Mouse (Mus musculus): Measurements from ENCODE around the gene Fahd2a.

The Fahd2a gene

GRCm38 (mm10) chr2:127430238-127430637 lies 14.1 kb downstream of the Fahd2a start:
- peak; percentile 48 for DNase-seq

DNA sequence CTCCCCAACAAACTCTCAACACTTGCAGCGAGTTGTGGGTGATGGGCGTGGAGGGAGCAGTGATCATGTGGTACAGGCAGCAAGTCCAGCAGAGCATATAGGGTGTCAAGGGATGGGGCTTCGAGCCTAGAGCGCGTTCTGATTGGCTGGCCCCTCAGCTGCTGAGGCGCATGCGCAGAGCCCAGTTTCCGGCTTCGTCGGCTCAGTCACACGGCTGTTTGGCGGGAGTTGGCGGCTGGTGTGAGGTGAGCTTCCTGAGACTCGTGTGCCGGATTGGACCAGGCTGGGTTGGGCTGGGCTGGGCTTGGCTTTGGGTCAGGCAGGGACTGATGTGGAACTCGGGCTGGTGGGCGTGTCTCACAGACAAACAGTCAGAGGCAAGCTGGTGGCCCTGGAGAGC lies 19.4 kb downstream of the Fahd2a start, which contains the start of gene Gpat2:
Gpat2 (plus strand) TSS at position 223 of the 400 bp plus-strand sequence.
- DNase-seq: no peak

DNA sequence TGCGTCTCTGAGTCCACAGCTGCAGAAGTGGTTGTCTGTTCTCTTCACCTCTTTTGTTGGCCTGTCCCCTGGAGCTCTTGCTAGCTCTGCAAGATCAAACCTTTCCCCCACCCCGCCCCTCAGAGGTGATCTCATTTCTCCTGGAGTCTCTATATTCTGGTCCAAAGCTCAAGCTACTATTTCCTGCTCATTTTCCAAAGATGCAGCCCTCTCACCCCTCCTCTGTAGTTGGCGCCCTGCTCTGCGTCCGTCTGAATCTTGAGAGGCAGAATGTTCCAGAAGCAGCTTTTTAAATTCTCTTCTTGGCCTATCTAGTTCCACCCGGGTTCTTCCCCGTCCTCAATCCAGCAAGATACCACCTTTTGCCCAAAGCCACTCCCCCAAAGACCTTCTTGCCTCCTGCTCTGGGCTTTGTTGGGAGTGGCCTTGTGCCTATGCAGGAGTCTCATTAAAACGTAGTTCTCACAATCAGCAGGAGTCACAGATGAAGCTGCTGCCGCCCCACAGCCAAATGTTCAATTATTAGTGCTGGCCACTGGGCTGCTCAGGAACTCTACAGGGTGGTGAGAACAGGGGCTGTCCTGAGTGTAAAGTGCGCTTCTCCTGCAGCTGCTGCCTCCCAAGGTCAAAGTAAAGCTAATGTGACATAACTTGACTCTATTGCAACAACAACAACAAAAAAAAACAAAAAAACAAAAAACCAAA lies 25.9 kb downstream of the Fahd2a start:
- no peak for DNase-seq

DNA sequence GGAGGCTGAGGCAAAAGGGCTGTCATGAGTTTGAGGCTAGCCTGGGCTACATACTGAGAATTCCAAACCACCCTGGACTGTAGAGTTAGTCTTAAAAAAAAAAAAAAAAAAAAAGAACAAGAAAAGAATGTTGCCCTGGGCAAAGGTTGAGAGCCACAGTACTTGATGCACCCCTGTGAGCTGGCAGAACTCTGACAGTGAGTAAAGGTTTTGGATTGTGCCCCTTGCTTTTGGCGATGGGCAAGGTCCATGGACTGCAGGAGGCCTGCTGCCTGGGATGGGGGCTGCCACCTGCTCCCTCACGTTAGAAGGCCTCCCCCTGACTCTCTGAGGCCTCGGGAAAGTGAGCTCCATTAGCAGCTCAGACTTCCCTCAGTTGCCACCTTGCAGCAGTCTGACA lies 27.7 kb downstream of the Fahd2a start:
- DNase-seq: no peak

- no peak for DNase-seq
Measured at GRCm38 (mm10) chr2:127415806-127416205, 28.6 kb downstream of the Fahd2a start.

GRCm38 (mm10) chr2:127411126-127411525 lies 33.2 kb downstream of the Fahd2a start:
- DNase-seq: no peak

DNA sequence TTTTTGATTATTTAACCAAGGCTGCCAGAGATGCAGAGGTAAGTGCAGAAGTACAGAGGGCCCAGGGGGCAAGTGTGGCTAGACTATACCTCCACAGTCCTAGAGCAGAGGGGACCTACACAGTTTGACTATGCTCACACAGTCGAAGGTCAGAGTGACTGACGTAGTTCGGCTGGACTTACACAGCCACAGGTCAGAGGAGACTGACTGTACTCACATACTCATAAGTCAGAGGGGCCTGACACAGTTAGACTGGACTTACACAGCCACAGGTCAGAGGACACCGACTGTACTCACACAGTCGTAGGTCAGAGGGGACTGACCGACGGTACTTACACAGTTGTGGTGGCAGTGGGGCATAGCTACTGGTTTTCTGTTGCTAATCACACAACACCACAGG lies 45.6 kb downstream of the Fahd2a start:
- DNase-seq: no peak

DNA sequence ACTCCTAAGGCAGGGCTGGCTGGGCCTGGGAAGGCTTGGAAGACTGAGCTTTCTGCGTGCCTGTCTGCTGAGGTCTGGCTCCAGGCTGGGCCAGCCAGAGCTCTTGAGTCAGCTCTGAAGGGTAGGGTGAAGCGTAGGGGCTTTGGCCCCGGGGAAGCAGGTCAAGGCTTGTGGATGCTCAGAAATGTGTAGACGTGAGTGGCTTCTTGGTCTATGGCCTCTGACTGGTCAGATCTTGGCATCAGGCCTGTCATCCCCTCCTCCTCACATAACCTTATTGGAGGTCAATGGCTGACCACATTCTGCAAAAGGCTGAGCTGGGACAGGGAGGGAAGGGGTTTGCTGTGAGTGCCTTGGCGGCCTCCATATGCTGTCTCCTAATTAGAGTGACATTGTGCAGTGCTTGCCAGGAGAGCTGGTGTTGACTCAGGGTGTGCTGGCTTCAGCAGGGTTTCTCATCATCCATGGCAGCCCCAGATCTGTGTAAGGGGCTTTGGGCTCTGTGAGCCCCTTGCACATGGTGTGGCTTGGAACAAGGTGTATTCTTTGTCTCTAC lies 49.7 kb downstream of the Fahd2a start:
- DNase-seq: no peak

DNA sequence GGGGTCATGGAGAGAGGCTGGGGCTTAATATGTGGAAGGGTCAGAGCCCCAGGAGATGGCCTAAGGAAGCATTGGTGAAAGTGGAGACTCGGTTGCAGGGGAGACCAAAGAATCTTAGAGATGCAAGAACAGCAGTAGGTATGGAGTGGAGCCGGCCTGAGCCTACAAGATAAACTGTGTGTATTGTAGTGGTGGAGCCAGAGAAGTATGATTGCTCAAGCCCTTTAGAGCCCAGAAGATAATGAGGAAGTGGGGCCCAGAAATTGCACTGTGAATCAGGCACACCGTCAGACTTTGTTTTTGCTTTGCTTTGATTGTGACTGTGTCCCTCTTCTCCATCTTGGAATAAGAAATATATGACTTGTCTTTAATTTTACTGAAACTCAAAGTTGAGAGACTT lies 53.0 kb downstream of the Fahd2a start:
- DNase-seq: no peak

DNA sequence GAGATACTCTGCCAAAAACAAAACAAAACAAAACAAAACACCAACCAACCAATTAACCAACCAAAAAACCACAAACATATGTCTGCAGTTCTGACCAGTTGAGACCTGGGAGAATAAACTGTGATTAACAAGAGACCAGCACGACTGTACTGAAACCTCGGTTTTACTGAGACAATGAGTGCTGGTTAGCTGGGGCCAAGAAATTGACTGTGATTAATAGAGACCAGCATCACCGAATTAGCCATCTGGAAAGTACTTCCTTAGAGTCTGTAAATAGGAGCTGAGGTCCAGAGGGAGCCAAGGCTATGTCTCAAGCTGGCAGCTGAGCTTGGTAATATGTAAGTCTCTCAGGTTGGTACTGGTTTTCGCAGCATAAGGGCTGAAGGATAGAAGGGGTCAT lies 53.5 kb downstream of the Fahd2a start:
- DNase-seq: no peak

GRCm38 (mm10) chr2:127390352-127390751 lies 54.0 kb downstream of the Fahd2a start:
- no peak for DNase-seq

DNA sequence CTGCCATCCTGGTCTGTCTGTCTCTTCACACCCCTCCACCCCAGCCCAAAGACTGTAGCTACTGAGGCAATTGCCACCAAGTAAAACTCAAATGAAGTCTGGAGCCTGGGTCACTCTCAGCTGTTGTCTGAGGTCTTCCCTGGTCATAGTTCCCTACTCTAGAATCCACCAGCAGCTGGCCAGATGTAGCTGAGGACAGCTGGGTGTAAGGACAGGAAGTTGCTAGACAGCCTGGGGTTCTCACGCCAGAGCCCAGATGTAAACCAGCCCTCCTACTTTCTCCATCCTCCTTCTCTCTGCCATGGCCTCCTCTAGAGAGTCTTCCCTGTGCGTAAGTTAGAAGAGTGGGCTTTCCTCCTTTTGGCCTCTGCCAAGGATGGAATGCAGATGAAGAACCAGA lies 56.8 kb downstream of the Fahd2a start:
- DNase-seq: no peak

All from right cerebral cortex, adult 18-20 months (tissue).